Mouse (Mus musculus): Measurements from ENCODE around the gene Zfp775.

GRCm38 (mm10) chr6:48572014-48572413, 29.8 kb upstream of the Zfp775 start:
- no peak for TF ChIP-seq CTCF (IDR thresholded peaks at IDR 0.05; ENCODE audit: low read depth)
- TF ChIP-seq EP300 (IDR thresholded peaks at IDR 0.05; ENCODE audit: low read depth) = no peak
